Mouse (Mus musculus) limb, embryonic 11.5 days (tissue): ENCODE data around the gene Smcp. TPM values are rescaled to one million over a fixed set of nuclear protein-coding genes. Genes with fewer than 3 reads are reported as not detected.

Source experiments
- ATAC-seq: fragments of 200-750 bp; cut with Nextera tagmentation; 2 replicates; pipeline ENCODE4 v1.8.0; 2017; ENCODE audit warnings: low read depth; ENCODE audit not compliant: insufficient number of reproducible peaks, low FRiP score, low TSS enrichment
- DNase-seq: peaks from one replicate; pipeline ENCODE4 v3.0.0-alpha.2; 2015; ENCODE audit warnings: low spot score
- H3K27ac ChIP-seq: fragments of 300-500 bp; sonication (generic); replicated peaks from 2 replicates; pipeline ENCODE4 v1.5.1; 2014; ENCODE audit warnings: low read depth, mild to moderate bottlenecking, low read length
- H3K27me3 ChIP-seq: fragments of 300-500 bp; sonication (generic); 2 replicates; pipeline ENCODE4 v1.6.1; 2014; ENCODE audit warnings: mild to moderate bottlenecking, low read length, mixed read lengths; ENCODE audit not compliant: control insufficient read depth, insufficient read depth
- H3K36me3 ChIP-seq: fragments of 300-500 bp; sonication (generic); 2 replicates; pipeline ENCODE4 v1.6.1; 2014; ENCODE audit warnings: mild to moderate bottlenecking, low read length, moderate library complexity, mixed read lengths; ENCODE audit not compliant: control insufficient read depth, insufficient read depth
- H3K4me1 ChIP-seq: fragments of 300-500 bp; sonication (generic); 2 replicates; pipeline ENCODE4 v1.6.1; 2014; ENCODE audit warnings: low read length, mixed read lengths; ENCODE audit not compliant: control insufficient read depth, insufficient read depth
- H3K4me2 ChIP-seq: fragments of 300-500 bp; sonication (generic); 2 replicates; pipeline ENCODE4 v1.6.1; 2014; ENCODE audit warnings: low read depth, mild to moderate bottlenecking, moderate library complexity; ENCODE audit not compliant: severe bottlenecking
- H3K4me3 ChIP-seq: fragments of 300-500 bp; sonication (generic); 2 replicates; pipeline ENCODE4 v1.5.1; 2014; ENCODE audit warnings: low read depth, low read length
- H3K9ac ChIP-seq: fragments of 300-500 bp; sonication (generic); 2 replicates; pipeline ENCODE4 v1.6.1; 2014; ENCODE audit warnings: mild to moderate bottlenecking, low read length
- H3K9me3 ChIP-seq: fragments of 300-500 bp; sonication (generic); 2 replicates; pipeline ENCODE4 v1.6.1; 2016; ENCODE audit warnings: low read length; ENCODE audit not compliant: control insufficient read depth
- WGBS: fragments of 180-500 bp; shearing (Covaris S2); extraction: QIAGEN DNeasy Blood & Tissue Kit; methylation state at CpG from one replicate; pipeline ENCODE4 v1.1.7; 2014; 5-methylcytosine and 5-hydroxymethylcytosine counted together
- polyA plus RNA-seq: library from polyadenylated mRNA; unstranded; fragments of >200 nt; fragmentation: Nextera tagmentation; extraction: Ambion mirVana; gene quantifications from 2 replicates; pipeline ENCODE4 v1.2.1, GENCODE M21; 2014

Smcp gene
- polyA plus RNA-seq, 1 experiment from 2014 or later, result not detected

DNA sequence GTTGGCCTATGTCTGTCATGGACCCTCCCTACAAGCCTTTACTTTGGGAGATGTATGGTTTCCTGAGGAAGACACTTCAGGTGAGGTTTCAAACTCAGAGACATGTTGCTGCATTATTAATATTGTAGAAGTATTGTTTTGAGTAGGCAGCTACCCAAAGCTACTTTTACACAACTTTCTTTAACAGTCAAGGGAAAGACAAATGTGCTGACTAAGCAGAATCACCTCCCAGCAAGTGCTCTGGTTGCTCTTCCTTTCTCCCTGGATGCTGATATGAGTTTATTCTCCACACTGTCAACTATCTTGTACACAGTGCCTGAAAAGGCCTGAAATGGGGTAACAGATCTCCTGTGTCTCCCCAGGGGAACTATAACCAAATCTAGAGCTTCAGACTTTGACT, 11.2 kb upstream of the Smcp start:
- H3K36me3 ChIP-seq, result no peaks in the 10 kb centered on the region
- ATAC-seq (no peak), DNase-seq (no peak)
- no peak overlapping the region for H3K4me2 ChIP-seq
- H3K27me3 ChIP-seq, result no peaks in the 10 kb centered on the region
- H3K9ac ChIP-seq, result no peak overlapping the region
- no peaks in the 10 kb centered on the region for H3K9me3 ChIP-seq
- H3K4me3 ChIP-seq, result no peak overlapping the region
- no peaks in the 10 kb centered on the region for H3K4me1 ChIP-seq
- no peak overlapping the region for H3K27ac ChIP-seq

DNA sequence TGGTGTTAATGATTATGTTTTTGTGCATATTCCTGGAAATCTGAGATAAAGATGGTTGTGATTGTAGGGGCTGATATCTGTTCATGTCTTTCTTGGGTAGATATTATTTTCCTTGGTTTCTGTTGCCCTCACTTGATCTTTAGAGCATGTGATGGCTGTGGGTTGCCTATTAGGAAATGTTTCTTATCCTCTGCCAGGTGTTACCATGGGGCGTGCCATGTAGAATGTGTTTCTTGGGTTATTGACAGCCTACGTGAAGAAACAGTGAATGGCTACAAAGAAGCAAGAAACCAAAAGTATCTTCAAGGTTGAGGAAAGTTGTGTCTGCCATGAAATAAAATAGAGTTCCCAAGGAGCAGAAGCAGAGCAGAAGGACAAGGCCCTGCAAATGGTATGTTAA, 9.6 kb upstream of the Smcp start:
- H3K4me1 ChIP-seq, result no peaks in the 10 kb centered on the region
- DNase-seq (no peak), ATAC-seq (no peak)
- H3K9me3 ChIP-seq, result no peaks in the 10 kb centered on the region
- H3K9ac ChIP-seq, result no peak overlapping the region
- H3K36me3 ChIP-seq, result no peaks in the 10 kb centered on the region
- H3K4me3 ChIP-seq, result no peak overlapping the region
- H3K4me2 ChIP-seq, result no peak overlapping the region
- 80% methylated on average over 2 of the region's 2 CpGs for WGBS
- H3K27me3 ChIP-seq, result no peaks in the 10 kb centered on the region
- H3K27ac ChIP-seq, result no peak overlapping the region

DNA sequence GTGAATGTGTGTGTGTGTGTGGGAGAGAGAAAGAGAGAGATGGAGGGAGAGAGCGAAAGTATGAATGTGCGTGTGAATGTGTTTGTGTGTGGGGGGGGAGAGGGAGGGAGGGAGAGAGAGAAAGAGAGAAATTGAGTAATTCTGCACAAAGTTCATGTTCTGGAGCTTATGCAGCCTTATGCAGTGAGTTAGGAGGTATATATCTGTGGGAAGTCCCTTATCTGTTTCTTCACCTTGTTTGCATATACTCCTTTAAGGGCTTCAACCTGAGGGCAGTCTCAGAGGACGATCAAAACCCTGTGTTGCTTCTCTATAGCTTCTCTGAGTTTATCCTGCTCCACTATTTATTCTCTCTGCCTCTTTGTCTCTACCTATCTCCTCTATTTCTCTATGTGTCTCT, 1.6 kb downstream of the Smcp start:
- no peak for ATAC-seq
- no peak overlapping the region for H3K9ac ChIP-seq
- H3K27ac ChIP-seq, result no peak overlapping the region
- no peak overlapping the region for H3K4me3 ChIP-seq
- DNase-seq, result no peak
- no peaks in the 10 kb centered on the region for H3K27me3 ChIP-seq
- no peaks in the 10 kb centered on the region for H3K36me3 ChIP-seq
- no peaks in the 10 kb centered on the region for H3K4me1 ChIP-seq
- WGBS, result 83% methylated on average over 3 of the region's 3 CpGs
- H3K9me3 ChIP-seq, result no peaks in the 10 kb centered on the region
- H3K4me2 ChIP-seq, result no peak overlapping the region

DNA sequence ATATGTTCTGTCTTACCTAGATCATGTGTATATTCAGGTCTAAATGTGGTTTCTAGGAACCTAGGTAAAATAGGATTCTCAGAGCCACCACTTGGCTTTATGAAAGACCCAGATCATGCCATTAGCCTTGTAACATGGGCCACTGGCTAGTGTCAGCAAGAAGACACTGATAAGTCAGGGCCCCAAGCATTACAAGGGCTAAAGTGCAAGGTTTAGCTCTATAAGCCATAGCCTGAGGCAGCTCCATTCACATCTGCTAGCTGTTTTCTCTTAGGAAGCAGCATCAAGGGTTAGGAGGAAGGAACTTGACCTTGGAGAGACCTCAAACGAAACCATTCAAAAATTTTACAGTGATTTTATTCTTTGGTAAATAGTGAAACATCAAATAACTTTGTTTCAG, 3.7 kb downstream of the Smcp start:
- Histone ChIP-seq H3K4me3 (no peak overlapping the region), H3K4me1 (no peaks in the 10 kb centered on the region), H3K9me3 (no peaks in the 10 kb centered on the region), H3K27ac (no peak overlapping the region), H3K27me3 (no peaks in the 10 kb centered on the region), H3K9ac (no peak overlapping the region), H3K4me2 (no peak overlapping the region), H3K36me3 (no peaks in the 10 kb centered on the region)
- WGBS, result 77% methylated on average over 1 of the region's 1 CpGs
- ATAC-seq, result no peak
- no peak for DNase-seq

DNA sequence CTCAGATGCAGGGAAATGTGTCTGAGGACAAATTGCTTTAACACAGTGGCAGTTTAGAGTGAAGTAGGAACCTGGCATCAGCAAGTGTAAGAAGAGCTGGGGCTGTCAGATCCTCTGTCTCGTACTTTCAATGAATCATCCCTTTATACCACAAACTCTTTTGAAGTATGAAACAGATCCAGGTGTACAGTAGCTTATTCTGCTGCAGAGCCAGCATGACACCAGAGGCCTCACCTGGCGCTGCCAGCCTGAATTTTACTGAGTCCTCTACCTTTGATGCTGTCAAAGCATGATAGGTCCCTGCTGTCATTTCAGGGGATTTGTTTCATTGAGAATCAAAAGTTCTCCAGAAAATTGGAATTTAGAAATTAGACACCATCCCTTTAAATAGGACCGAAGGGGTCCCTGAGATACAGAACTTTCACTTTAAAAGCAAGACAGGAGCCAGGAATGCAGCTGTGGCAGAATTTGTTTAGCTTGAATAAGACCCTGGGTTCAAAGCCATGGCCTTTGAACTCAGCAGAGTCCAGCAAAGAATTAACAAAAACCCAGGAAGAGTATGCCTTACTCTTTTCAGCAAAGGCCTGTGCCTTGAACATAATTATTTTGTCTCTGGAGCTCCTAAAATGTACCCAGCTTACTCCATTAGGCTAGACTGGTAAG, 5.5 kb downstream of the Smcp start:
- no peak for ATAC-seq
- H3K9ac ChIP-seq, result no peak overlapping the region

DNA sequence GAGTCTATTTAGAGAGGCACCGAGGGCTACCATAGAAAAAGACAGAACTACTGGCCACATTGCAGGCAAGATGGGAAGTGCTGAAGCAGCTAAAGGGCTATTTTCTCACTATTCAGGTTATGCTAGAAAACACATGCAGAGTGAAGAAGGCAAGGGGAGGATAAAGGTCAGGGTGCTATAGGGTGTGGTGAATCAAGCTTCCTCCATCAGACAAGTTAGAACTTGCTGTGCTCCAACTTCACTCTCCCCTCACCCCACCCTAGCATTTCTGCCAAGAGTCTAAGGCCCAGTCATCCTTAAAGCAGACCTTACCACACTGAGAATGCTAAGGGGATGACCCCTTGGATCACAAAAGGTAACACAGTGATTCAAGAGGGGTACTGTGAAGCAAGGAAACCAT, 9.3 kb downstream of the Smcp start:
- DNase-seq, result no peak
- H3K4me3 ChIP-seq, result no peak overlapping the region
- no peak for ATAC-seq
- H3K36me3 ChIP-seq, result no peaks in the 10 kb centered on the region
- 81% methylated on average over 1 of the region's 1 CpGs for WGBS
- no peaks in the 10 kb centered on the region for H3K27me3 ChIP-seq
- H3K4me2 ChIP-seq, result no peak overlapping the region
- H3K27ac ChIP-seq, result no peak overlapping the region
- no peak overlapping the region for H3K9ac ChIP-seq
- H3K9me3 ChIP-seq, result no peaks in the 10 kb centered on the region
- no peaks in the 10 kb centered on the region for H3K4me1 ChIP-seq

More for the DNA sequence above, 5.5 kb downstream of the Smcp start:
- no peak overlapping the region for H3K4me2 ChIP-seq
- no peaks in the 10 kb centered on the region for H3K27me3 ChIP-seq
- H3K36me3 ChIP-seq, result no peaks in the 10 kb centered on the region
- DNase-seq, result no peak
- WGBS, result 79% methylated on average over 3 of the region's 3 CpGs
- no peaks in the 10 kb centered on the region for H3K4me1 ChIP-seq
- H3K27ac ChIP-seq, result no peak overlapping the region
- no peaks in the 10 kb centered on the region for H3K9me3 ChIP-seq
- no peak overlapping the region for H3K4me3 ChIP-seq

DNA sequence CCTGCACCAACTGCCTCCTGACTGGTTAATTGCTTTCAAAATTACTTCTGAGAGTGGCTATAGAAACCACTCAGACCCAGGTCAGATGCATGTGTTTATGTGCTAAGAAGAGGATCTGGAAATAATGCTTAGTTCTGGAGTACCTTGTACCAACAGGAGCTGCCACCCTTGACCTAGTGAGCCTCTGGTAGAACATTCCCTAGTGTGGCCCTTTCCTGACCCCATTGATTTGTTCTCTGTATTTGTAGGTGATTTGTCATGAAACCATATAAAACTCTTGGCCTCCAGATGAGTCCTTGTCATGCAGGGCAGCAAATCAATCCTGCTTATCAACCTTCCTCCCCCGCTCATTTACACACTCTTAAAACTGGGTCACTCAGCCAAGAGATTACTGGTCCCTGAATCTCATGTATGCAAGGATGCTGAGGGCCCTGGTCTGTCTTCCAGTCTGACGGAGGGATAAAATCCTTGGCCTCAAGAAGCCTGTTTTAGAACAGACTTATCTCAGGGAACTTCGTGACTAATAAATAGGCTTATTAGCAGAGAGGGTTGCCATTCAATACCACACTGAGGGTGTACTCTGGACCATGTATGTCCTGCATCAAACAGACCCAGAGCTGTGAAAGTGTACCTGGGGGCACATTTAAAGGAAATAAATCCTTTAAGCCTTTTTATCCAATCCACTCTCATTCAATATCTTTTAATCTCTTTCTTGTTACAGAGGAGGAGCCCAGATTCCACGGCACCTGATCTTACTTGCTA, 10.0 kb downstream of the Smcp start:
- Histone ChIP-seq H3K4me3 (no peak overlapping the region), H3K9me3 (no peaks in the 10 kb centered on the region), H3K36me3 (no peaks in the 10 kb centered on the region), H3K4me1 (no peaks in the 10 kb centered on the region), H3K27ac (no peak overlapping the region), H3K27me3 (no peaks in the 10 kb centered on the region), H3K9ac (no peak overlapping the region), H3K4me2 (no peak overlapping the region)
- DNase-seq (no peak), ATAC-seq (no peak)
- WGBS, result 69% methylated on average over 4 of the region's 4 CpGs

DNA sequence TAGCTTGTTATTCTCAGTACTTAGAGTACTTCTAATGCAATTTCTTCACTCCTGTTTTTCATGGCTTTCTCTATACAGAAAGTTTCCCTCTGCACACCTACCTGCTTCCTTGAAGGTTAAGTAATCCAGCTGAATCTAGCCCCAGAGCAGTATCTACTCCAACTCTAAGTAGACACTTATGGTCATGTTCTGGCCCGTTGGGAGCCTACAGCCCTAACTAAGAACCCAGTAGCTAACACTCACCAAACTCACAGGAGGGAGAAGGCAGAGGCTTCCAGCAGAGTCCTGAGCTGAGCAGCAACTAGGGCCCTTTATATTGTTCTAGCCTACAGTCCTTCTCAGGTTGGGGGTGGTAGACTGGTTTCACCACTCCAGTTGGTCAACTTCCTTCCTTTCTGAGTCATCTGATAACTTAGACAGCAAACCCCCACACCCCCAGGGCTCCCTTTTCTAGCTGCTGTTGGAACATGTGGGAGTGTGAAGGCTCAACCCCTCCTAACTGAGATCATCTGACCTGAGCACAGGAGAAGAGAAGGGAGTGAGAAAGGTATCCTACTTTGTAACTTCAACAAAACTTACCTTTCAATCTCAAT, 15.3 kb downstream of the Smcp start, which contains the start of gene Ivl:
TSS of gene Ivl (minus strand) at position 287 of the 593 bp plus-strand sequence.
- no peak within 1 kb of the TSS for H3K4me2 ChIP-seq
- no peak for ATAC-seq
- H3K9me3 ChIP-seq, result no peaks in the 10 kb centered on the region
- no peak within 1 kb of the TSS for H3K9ac ChIP-seq
- H3K27me3 ChIP-seq, result no peaks in the 10 kb centered on the region
- no peak within 1 kb of the TSS for H3K4me3 ChIP-seq
- no peak for DNase-seq
- no peaks in the 10 kb centered on the region for H3K4me1 ChIP-seq
- H3K36me3 ChIP-seq, result no peaks in the 10 kb centered on the region
- no peak within 1 kb of the TSS for H3K27ac ChIP-seq
- 64% methylated on average over 1 of the region's 1 CpGs for WGBS
